7 mouse cellular contexts compared by ENCODE assay signal in genomic region chr15:97813452-97814204, GRCm38 (mm10). TPM values are rescaled to one million over a fixed set of nuclear protein-coding genes. Genes with fewer than 3 reads are reported as not detected.
DNase-seq lines count a peak whose midpoint lies in the region; ATAC-seq and TF ChIP-seq lines count a peak whose summit lies in the region.

No protein-coding gene starts in this region.

- peak; percentile 65 for DNase-seq in adrenal gland, postnatal 10 days
- DNase-seq in cerebellum, adult 8-10 months: peak; percentile 80
- no peak for DNase-seq in heart, embryonic 10.5 days (ENCODE audit: low spot score)
- no peak for DNase-seq in frontal cortex, postnatal 36 days (ENCODE audit: low spot score in 2 of 2)
- DNase-seq in left cerebral cortex, postnatal 25 days (ENCODE audit: low spot score in 2 of 2): no peak

- H3K9ac ChIP-seq in kidney, embryonic 14.5 days (ENCODE audit: low read depth, low read length): 0 out of 2 replicates have a peak overlapping the region, but pooled peaks have one; percentile 8

- peaks cover 9% of the 10 kb centered on the region; the same call in 1 of the 2 replicates for H3K27me3 ChIP-seq in heart, embryonic 10.5 days (ENCODE audit: insufficient read depth, poor library complexity, severe bottlenecking)
- no peaks in the 10 kb centered on the region for H3K27me3 ChIP-seq in kidney, embryonic 14.5 days (ENCODE audit: control insufficient read depth, insufficient read depth, low read length)
- H3K27me3 ChIP-seq in myocyte (ENCODE audit: control insufficient read depth, insufficient read depth, insufficient read length): no peaks in the 10 kb centered on the region

- H3K36me3 ChIP-seq in heart, embryonic 10.5 days: peaks cover 52% of the 10 kb centered on the region
- H3K36me3 ChIP-seq in kidney, embryonic 14.5 days (ENCODE audit: control insufficient read depth, insufficient read depth, low read length): peaks cover 24% of the 10 kb centered on the region
- no peaks in the 10 kb centered on the region for H3K36me3 ChIP-seq in myocyte (ENCODE audit: control insufficient read depth, insufficient read depth)

- H3K79me2 ChIP-seq in myocyte (ENCODE audit: control insufficient read depth, insufficient read depth): peaks cover 15% of the 10 kb centered on the region

- H3K4me2 ChIP-seq in kidney, embryonic 14.5 days (replicated peaks; ENCODE audit: low read depth, low read length): no peak overlapping the region
- H3K4me2 ChIP-seq in myocyte (ENCODE audit: low read depth): peak overlapping the region; percentile 19

- WGBS in heart, embryonic 10.5 days: 58% methylated on average over 21 of the region's 21 CpGs
- 55% methylated on average over 21 of the region's 21 CpGs for WGBS in kidney, embryonic 14.5 days

- no peak for TF ChIP-seq POLR2A in myocyte (IDR thresholded peaks at IDR 0.05; ENCODE audit: insufficient read length, low read depth)

- no peak for ATAC-seq in kidney, embryonic 14.5 days (ENCODE audit: low FRiP score, low TSS enrichment)

- no peak overlapping the region for H3ac ChIP-seq in myocyte (ENCODE audit: control insufficient read depth, insufficient read length)

- H3K9me3 ChIP-seq in heart, embryonic 10.5 days: no peaks in the 10 kb centered on the region
- H3K9me3 ChIP-seq in kidney, embryonic 14.5 days (ENCODE audit: control insufficient read depth, low read length): no peaks in the 10 kb centered on the region

- no peak overlapping the region for H3K4me3 ChIP-seq in heart, embryonic 10.5 days
- H3K4me3 ChIP-seq in kidney, embryonic 14.5 days (ENCODE audit: low read length): no peak overlapping the region
- H3K4me3 ChIP-seq in myocyte: no peak overlapping the region

- H3K4me1 ChIP-seq in heart, embryonic 10.5 days: peaks cover 45% of the 10 kb centered on the region
- H3K4me1 ChIP-seq in kidney, embryonic 14.5 days (ENCODE audit: control insufficient read depth, insufficient read depth, low read length): peaks cover 14% of the 10 kb centered on the region

- H3K27ac ChIP-seq in heart, embryonic 10.5 days: peak overlapping the region; percentile 47
- H3K27ac ChIP-seq in kidney, embryonic 14.5 days (ENCODE audit: low read depth, low read length): 0 out of 2 replicates have a peak overlapping the region, but pooled peaks have one; percentile 8

- intact Hi-C loops in left cerebral cortex, postnatal 25 days (cut with DNase I): no loop called here

TF ChIP-seq in myocyte, 11 proteins besides CTCF, POLR2A, EP300 and RAD21:
- TF ChIP-seq SRF (IDR thresholded peaks at IDR 0.05; ENCODE audit: control insufficient read depth, insufficient read length, low read depth): no peak
- TF ChIP-seq MYOG (IDR thresholded peaks at IDR 0.05; ENCODE audit: control insufficient read depth in 1 of 3, insufficient read depth in 1 of 3, insufficient read length in 2 of 3, low read depth in 2 of 3): peak in 1 of 3 experiments; percentile 22

RNA-seq across cellular contexts. Expression of gene Hdac7, which starts 30.7 kb away (rescaled TPM):
- 10 to 100 TPM; 50.4 to 76.7 TPM for total RNA-seq in adrenal gland, postnatal 10 days (2021)
- polyA plus RNA-seq in heart, embryonic 10.5 days (2016; fragmentation: Nextera tagmentation; extraction: Ambion mirVana): 23.4 and 26.7 TPM in 2 replicates
- polyA plus RNA-seq in kidney, embryonic 14.5 days (2014; fragmentation: Nextera tagmentation; extraction: Ambion mirVana): 32.2 and 34.1 TPM in 2 replicates
- 17.4 TPM for polyA plus RNA-seq in myocyte (2012; fragmentation: generic; extraction: Trizol)
- 10 to 100 TPM; 27.5 to 29.5 TPM for total RNA-seq in left cerebral cortex, postnatal 25 days (2021)

RNA-seq across cellular contexts. Expression of gene Slc48a1, which starts 35.3 kb away (rescaled TPM):
- total RNA-seq in adrenal gland, postnatal 10 days (2021): 10 to 100 TPM; 66.1 to 78.6 TPM
- 32.1 and 41.1 TPM in 2 replicates for polyA plus RNA-seq in heart, embryonic 10.5 days (2016; fragmentation: Nextera tagmentation; extraction: Ambion mirVana)
- polyA plus RNA-seq in kidney, embryonic 14.5 days (2014; fragmentation: Nextera tagmentation; extraction: Ambion mirVana): 34.4 and 36.1 TPM in 2 replicates
- polyA plus RNA-seq in myocyte (2012; fragmentation: generic; extraction: Trizol): 52.7 TPM
- 100 to 1,000 TPM; 181 to 190 TPM for total RNA-seq in left cerebral cortex, postnatal 25 days (2021)

RNA-seq across cellular contexts. Expression of gene Rapgef3, which starts 45.9 kb away (rescaled TPM):
- total RNA-seq in adrenal gland, postnatal 10 days (2021): 10 to 100 TPM; 22.1 to 24.2 TPM
- polyA plus RNA-seq in heart, embryonic 10.5 days (2016; fragmentation: Nextera tagmentation; extraction: Ambion mirVana): 10.2 and 13.4 TPM in 2 replicates
- polyA plus RNA-seq in kidney, embryonic 14.5 days (2014; fragmentation: Nextera tagmentation; extraction: Ambion mirVana): 11.9 and 15.7 TPM in 2 replicates
- polyA plus RNA-seq in myocyte (2012; fragmentation: generic; extraction: Trizol): 1.2 TPM
- total RNA-seq in left cerebral cortex, postnatal 25 days (2021): 10 to 100 TPM; 33.1 to 35.1 TPM

Comparison
In these comparisons a context has a peak if more than half of its experiments do, and no peak if none do; other contexts are left out.
1. DNase-seq: peak in adrenal gland, postnatal 10 days (single experiment) and cerebellum, adult 8-10 months (single experiment); none in heart, embryonic 10.5 days (single experiment), frontal cortex, postnatal 36 days (0 of 2) and left cerebral cortex, postnatal 25 days (0 of 2).